Mouse (Mus musculus): ENCODE data around the gene Trabd2b.

The Trabd2b gene

DNA sequence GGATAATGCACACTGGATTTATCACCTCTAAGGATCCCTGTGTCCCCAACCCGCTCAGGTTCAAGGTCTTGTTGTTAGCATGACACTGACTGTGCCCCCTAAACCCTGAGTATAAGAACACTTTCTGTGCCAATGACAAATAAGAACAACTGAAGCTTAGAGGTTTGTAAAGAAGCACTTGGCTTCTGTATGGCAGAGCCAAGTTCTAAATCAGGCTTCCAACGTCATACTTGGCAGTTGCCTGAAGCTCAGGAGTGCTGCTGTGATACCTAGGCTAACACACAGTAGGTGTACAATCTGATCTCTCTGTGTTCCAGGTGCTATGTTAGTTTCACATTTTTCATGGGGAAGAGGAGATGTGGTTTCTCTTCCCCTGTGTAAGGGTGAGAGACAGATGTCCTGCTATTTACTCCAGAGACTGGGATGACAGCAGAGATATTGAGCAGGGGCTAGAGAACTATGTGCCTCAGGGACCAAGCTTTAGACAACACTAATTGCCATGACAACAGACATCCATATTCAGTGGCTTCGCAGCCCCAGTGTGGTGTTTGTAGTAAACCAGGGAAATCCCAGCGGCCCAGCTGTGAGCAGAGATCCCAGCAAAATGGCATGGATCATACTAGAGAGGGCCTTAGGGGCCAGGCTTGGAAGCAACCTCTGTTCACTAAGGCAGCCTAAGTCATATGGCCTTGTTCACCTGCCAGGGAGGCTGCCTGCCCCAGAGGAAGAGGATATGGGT, 89.3 kb downstream of the Trabd2b start:
- DNase-seq (ENCODE audit: low spot score in 2 of 2): no peak

DNA sequence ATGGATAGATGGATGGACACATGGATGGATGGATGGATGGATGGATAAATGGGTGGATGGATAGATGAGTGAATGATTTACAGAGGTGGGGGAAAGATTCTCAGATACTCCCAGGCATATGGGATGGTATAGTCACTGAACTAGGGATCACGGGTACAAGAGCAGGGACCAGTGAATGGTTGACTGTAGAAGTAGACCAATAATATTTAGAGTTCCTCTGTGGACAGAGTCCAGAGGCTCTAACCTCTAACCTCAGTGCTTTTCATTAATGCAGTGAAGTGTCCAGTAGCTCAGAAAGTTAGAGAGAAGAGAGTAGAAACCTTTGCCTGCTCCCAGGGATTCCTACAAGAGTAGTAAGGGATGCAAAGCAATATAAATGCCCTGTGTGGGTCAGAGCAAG, 93.1 kb downstream of the Trabd2b start:
- no peak for DNase-seq (ENCODE audit: low spot score in 2 of 2)

DNA sequence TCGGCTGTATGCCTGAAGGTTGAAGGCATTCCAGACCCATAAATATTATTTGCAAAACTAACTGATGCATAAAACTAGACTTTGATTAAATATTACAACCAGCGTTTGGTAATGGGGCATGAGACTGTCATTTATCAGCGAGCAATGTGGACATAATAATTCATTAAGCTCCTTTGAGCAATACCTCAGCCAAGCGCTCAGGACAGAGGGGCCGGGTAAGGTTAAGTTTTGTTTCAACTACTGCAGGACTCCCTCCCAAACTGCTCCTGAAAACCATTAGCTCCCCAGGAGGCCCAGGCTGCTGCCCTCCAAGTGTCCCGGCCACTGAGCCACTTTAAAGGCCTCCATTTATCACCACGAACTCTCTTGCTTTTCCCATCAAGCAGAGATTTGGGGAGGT, 93.8 kb downstream of the Trabd2b start:
- no peak for DNase-seq (ENCODE audit: low spot score in 2 of 2)

DNA sequence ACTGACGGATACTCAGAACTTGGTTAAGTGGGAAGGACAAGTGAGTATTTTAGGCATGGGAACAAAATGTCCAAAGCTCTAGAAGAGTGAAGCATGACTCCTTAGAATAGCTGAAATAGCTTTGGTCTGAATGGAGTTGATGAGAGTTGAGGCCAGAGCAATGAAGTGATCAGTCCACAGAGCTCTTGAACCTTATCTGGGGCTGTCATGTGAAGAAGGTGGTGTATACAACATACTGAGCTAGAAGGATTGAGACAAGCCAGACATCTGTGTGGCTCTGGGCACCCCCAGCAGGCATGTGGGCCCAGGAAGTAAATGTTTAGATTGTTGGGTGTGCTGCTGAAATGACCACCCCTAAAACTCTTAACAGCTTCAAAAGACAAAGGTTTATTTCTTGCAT, 94.5 kb downstream of the Trabd2b start:
- DNase-seq (ENCODE audit: low spot score in 2 of 2): no peak

DNA sequence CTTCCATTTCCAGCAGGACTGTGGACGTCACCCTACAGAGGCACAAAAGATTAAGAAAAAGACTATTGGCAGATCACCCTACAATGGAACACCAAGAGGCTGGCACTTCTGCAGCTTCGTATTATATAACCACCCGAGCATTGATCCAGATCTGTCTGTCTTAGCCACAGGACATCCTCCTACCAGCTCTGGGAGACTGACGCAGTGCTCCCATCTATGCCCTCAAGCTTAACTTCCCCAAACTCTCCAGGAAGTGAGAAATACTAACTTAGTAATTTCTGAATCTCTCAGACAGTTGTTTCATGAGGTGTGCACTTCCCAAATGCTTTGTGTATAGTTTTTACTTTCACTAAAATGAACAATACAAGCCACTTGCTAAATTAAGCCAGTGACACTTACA, 95.1 kb downstream of the Trabd2b start:
- DNase-seq (ENCODE audit: low spot score in 2 of 2): no peak

DNA sequence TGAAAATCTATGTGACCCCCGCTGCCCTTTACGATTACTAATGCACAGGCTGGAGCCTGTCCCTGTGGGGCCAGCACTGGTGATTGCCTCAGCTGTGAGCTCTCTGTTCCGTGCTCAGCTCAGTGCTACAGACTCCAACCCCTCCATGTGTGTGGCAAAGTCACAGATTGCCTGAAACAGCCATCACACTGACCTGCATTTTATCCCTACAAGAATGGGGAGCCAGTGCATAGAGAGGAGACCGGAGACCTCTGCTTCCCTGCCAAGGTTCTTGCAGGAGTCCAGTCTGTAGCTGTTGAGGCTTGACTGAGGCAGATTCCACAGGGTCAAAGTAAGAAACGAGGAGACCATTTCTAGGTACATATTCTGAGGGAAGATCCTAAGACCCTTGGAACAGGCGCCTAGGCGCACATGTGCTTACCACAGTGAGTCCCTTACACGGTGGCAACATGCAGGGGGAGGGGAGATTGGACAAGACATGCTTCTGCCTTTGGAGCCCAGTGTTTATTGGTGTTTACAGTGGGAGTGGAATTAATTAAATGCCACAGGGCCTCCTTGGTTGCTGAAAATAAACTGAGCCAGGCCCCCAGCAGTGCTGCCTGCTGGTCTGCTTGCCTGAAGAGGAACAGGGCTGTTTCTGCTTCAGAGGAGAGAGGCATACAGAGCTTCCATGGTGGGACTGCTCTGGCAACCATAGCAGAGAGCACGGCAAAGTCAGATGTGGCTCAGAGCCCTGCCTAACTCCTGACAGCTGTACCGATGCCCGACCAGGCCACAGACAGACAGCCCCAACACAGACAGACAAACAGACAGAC, 97.9 kb downstream of the Trabd2b start:
- no peak for DNase-seq (ENCODE audit: low spot score in 2 of 2)

DNA sequence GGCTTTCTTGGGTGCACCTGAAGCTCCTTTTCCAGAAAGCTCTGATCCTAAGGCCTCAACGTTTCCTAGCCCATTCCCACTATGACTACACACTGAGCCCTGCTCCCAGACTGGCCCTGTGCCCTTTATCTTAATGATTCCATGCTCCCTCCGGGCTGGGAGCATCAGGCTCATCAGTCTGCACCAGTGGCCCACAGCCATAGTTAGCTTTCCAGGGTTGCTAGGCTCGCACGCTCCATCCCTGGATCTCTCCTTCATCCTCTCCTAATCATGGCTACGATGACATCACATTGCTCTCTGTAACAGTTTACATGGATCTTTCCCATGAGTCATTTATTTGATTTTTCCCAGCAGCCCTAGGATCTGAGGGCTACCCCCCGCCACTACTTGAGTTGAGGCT, 103.1 kb downstream of the Trabd2b start:
- DNase-seq (ENCODE audit: low spot score in 2 of 2): no peak

DNA sequence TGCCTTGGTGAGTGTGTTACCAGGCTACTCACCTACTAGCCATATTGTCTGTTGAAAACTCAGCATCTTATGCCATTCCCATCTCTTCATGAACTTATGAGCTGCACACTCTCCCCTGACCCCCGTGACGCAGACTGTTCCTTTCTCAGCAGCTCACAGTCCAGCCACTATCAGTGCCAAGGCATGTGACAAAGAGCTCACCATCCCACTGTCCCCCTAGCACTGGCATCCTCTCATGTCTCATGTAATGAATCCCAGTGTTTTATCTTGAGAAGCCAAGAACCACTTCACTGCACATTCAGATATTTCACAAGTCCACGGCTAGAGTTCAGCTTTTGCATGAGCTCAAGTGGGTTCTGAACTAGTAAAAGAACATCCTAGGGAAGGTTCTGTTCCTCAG, 105.1 kb downstream of the Trabd2b start:
- DNase-seq (ENCODE audit: low spot score in 2 of 2): no peak

DNA sequence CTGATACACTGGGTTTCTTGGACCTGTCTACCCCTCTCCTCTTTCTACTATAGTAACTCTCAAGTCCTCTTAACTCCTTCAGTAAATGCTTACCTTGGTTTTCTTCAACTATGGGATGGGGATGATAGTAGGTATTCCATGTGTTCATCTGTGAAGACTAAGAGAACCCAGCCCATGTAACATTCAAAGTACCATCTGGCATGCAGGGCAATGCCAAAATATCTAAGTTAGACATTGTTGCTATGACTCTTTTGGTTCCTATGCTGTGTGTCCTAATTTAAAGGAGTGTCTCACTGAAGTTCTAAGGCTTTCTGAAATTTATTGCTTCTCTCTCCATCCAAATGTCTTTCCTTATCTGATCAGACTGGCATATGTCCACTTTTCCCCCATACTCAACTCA, 106.6 kb downstream of the Trabd2b start:
- peak in 1 of 2 experiments; percentile 54 for DNase-seq (ENCODE audit: low spot score in 2 of 2)

DNA sequence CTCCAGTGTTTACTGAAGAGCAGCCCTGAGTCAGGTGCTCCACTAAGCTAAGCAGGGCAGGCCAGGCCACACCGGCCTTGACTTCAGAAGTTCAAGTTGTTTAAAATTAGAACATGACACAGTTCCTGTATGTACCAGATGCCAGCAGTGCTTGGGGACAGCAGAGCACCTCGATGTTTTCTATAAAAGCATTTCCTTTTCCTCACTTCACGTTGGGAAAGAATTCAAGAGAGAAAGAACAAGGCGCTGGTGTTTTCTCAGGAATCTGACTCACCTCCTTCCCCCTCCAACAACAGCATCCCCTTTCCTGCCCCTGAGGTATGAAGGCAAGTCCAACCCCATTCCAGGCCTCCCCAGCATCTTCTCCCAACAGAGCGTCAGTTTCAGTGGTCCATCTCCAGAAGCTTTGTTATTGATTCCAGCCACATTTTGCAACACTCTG, 108.8 kb downstream of the Trabd2b start:
- DNase-seq (ENCODE audit: low spot score in 2 of 2): peak in 1 of 2 experiments; percentile 32

DNA sequence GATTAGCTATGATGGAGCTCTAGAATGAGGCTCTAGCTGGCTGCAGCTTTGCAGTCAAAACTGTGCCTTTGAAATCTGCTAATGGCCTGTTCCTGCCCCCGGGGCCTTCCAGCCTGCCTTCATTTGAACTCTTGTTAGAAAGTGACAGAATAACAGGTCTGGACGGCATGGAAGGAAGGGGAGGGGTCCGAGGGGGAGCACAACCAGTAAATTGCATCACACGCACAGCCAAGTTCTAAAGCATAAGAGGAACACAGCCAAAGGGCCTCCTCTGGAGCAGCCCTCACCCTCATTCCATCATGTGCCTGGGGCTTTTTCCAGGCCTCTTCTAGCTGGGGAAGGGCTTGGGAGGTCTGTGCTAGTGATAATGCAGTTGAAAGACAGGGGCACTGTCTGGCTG, 110.1 kb downstream of the Trabd2b start:
- no peak for DNase-seq (ENCODE audit: low spot score in 2 of 2)

DNA sequence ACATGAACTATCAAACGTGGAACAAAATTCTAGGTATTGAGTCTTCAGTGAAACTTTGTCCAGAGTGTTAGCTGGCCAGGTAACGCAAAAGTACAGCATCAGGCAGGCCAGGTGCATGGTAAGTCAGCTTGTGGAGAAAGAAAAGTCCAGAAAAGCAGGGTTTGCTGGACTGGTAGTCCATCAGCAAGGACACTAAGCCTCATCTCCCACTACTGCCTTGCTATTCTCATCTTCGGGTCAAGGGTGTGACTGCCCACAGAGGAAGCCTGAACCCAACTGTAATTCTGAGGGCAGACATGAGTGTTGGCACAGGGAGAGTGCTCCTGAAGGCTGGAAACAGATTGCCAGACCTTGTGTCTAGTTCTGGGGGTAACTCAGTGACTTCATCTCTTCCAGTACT, 111.5 kb downstream of the Trabd2b start:
- no peak for DNase-seq (ENCODE audit: low spot score in 2 of 2)

DNA sequence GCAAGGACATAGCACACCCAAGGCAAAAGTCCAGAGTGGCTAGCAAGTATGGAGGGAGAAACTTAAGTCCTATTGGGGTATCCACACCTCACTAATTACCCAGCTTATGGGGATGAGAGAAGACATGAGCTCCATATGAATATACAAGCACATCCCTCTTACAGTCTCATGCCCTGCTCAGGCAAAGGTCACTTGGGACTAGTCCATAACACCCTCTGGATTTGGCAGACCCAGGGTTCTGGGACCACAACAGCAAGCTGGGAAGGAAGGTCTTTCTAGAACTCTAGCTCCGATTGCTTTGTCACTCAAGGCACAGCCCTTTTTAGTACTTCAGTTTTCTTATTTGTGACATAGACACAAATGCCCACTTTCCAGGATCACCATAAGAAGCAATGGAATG, 112.0 kb downstream of the Trabd2b start:
- no peak for DNase-seq (ENCODE audit: low spot score in 2 of 2)

DNA sequence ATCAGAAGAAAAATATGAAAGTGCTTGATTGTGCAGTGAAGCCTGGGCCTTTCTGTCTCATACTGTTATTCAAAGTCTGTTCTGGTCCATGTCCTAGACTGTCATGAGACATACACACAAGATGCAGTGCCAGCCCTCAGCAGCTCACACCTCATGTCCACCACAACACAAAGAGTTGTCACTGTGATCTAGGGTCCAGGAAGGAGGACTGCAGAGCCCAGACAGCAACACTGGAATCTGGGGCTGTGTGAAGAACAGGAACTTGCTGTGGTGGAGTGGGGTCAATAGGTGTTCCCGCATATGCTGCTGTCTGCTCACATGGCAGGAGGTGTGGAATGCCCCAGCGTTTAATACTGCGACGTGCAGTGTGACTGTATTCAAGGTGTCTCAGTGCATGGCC, 112.8 kb downstream of the Trabd2b start:
- no peak for DNase-seq (ENCODE audit: low spot score in 2 of 2)

DNA sequence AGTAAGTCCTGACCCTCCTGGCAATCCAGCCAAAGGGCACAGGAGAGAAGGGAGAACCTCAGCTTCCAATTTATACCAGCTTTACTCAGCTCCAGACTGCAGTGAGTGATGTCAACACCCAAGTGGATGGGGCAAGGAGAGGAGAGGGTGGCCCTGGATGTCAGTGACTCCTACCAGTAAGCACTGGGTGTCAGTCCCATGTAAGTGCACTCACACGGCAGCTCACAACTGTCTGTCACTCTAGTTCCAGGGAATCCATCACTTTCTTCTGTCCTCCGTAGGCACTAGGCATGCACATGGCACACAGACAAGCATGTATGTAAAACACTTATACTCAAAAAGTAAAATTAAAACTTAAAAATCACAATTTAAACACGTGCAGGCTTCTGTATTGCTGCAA, 113.4 kb downstream of the Trabd2b start:
- DNase-seq (ENCODE audit: low spot score in 2 of 2): no peak

DNA sequence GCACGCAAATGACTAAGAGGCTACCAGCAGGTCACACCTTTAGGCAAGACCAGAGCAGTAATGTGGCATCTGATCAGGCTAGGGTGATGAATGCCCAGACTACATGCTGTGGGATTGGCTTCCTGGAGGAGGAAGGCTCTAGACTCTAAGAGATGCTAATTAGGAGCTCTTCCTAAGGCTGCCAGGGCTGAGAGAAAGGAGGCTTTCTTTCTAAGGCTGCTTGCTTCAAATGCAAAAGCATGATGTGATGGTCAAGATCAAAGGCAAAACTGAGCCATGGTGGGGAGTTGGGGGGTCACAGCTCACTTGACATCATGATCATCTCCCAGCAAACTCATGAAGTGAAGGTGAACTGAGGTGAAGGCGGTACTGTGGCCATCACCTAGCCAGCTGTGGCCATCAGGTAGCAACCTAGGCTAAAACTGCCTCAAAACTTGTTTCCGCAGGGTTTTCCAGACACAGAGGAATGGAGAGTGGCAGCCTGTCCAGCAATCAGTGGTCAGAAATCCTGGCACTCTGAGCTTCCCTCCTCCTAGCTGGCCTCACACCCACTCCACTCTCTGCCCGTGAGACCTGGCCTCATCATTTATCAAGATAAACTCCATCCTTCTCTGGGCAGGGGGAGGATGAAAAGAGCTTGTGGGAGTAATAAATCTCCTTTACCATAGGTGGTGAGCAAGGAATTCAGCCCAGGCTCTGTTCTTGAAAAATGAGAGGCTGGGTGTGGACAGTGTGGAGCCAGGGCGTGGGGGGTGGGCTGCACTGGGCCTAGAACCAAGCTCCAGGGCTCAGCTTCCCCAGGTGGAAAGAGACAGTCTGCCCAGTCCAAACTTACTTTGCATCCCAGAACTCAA, 117.0 kb downstream of the Trabd2b start:
- no peak for DNase-seq (ENCODE audit: low spot score in 2 of 2)

DNA sequence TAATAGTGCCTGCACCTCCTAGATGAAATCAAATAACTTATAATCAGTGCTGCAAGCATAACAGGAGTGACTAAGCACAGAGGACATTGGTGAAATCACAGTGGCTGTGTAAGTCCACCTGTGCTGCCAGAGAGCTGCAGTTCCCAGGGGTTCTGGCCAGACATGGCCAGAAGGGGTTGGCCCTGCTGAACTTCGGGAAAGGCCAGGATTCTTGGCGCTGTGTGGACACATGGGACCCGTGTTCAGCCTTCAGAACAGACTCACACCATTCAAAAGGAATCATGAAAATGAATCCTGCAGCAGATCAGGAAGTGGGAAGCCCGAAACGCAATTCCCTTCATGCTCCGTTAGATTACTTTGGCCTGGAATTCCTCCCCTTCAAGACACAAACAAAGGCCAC, 125.1 kb downstream of the Trabd2b start:
- no peak for DNase-seq (ENCODE audit: low spot score in 2 of 2)

DNA sequence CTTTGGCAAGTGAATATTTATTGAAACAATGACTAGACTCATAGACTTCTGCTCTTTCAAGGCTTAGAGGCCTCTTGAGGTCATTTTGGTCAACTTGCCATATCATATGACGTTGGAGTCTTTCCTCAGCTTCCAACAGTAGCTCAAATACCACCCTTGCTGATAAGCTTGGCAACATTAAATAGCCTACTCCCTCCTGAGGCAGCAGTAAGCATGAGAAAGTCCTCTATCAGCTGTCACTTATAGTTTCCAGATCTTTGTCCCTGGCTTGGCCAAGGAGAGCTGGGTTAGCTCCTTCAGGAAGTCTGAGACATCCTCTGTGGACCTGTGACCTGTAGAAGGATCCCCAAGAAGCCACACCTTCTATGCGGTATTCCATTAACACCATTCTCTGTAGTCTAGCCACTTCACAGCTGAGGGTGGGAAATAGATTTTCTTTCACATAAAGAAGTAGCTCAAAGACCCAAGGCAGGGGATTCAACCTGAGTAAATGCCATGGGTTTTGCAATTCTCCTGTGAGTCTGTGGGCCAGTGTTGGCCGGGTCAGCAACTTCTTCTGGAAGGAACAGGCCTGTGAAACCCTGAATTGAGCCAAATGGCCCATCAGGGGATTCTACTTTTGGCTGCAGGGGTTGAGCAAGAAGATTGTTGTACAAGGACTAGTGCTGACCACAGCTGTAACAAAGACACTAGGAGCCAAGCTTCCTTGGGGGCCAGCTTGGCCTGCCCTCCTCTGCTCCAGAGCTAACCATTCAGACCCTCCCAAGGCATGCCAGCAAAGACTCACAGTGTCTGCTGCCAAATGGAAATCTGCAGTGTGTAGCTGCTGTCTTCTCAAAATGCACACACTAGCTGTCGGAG, 127.6 kb downstream of the Trabd2b start:
- DNase-seq (ENCODE audit: low spot score in 2 of 2): no peak

DNA sequence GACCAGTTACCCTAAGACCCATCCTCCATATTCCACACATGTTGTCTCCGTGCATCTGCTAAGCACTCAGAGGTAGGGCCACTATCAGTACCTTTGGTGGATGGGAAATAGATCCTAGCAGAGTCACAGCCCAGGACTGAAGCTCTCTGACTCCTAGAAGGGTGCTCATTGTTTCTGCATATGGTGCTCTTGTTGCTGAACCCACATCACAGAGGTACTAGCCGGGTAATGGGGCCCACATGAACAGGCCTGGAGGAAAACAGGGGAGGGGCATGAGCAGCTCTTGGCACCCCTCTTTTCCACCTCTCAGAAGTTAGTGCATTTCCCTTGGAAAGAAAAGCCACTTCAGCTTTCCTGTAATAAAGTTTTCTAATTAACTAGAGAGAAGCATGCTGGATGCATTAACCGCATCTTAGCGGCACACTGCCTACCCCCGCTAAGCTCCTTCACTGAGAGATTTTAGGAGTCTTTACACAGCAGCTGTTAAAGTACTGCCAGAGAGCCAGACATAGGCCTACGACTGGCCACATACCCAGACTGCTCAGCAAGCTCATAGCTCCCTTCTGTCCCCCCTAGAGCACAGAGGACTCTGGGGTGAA, 131.0 kb downstream of the Trabd2b start:
- DNase-seq (ENCODE audit: low spot score in 2 of 2): no peak

DNA sequence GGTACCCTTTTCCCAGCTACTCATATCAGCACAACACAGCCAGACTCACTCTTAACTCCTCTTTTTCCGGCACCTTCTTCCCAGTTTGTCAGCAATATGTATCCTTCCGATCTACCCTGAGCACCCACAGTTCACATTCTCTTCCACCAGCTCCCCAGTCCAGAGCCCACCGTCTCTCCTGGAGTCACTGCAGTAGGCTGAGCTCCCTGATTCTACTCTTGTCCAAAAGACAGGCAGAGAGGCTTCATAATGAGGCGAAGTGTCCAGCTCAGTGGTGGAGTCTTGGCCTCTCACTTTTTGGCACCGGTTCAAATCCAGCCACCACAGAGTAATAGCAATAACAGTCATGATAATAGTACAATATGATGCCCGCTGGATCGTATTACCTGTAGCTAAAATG, 133.5 kb downstream of the Trabd2b start:
- DNase-seq (ENCODE audit: low spot score in 2 of 2): no peak

DNA sequence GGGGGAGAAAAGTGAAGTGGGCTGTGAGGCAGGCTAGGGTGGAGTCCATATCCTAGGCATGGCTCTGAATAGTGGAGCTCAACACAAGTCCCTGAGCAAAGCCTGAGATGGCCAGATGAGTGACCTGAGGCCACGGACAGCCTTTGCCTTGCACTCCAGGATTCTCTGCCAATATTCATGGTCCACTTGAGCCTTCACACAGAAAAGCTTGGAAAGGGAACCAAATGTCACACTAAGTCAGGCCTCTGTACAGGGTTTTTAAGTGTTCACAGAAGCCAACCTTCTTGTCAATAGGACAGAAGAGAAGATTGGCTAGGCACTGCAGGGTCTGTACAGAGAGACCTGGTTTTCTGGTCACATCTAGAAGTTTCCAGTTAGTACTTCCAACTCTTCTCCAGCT, 134.7 kb downstream of the Trabd2b start:
- no peak for DNase-seq (ENCODE audit: low spot score in 2 of 2)
